Mouse (Mus musculus) neural tube, embryonic 13.5 days (tissue): ENCODE measurements at regions not wholly inside any gene's neighbourhood (a gene's known extent, or its start where the extent isn't known, plus 50 kb on each side); places are given as distances from the start of the nearest gene placed in this dataset.

Experiments used
- ATAC-seq: fragments of 200-750 bp; cut with Nextera tagmentation; 2 replicates; pipeline ENCODE4 v1.8.0; 2017; ENCODE audit warnings: low read depth, mild to moderate bottlenecking, moderate TSS enrichment, moderate library complexity
- H3K27ac ChIP-seq: fragments of 300-500 bp; sonication (generic); replicated peaks from 2 replicates; pipeline ENCODE4 v1.5.1; 2015; ENCODE audit warnings: moderate library complexity, mild to moderate bottlenecking, inconsistent platforms
- H3K27me3 ChIP-seq: fragments of 300-500 bp; sonication (generic); 2 replicates; pipeline ENCODE4 v1.6.1; 2015; ENCODE audit warnings: mild to moderate bottlenecking, inconsistent platforms
- H3K36me3 ChIP-seq: fragments of 300-500 bp; sonication (generic); 2 replicates; pipeline ENCODE4 v1.6.1; 2015; ENCODE audit warnings: mild to moderate bottlenecking, inconsistent platforms
- H3K4me1 ChIP-seq: fragments of 300-500 bp; sonication (generic); replicated peaks from 2 replicates; pipeline ENCODE4 v1.6.1; 2015; ENCODE audit warnings: inconsistent platforms
- H3K4me2 ChIP-seq: fragments of 300-500 bp; sonication (generic); 2 replicates; pipeline ENCODE4 v1.6.1; 2015; ENCODE audit warnings: inconsistent platforms, mild to moderate bottlenecking, moderate library complexity
- H3K4me3 ChIP-seq: fragments of 300-500 bp; sonication (generic); 2 replicates; pipeline ENCODE4 v1.5.1; 2015; ENCODE audit warnings: mild to moderate bottlenecking, inconsistent platforms
- H3K9ac ChIP-seq: fragments of 300-500 bp; sonication (generic); 2 replicates; pipeline ENCODE4 v1.6.1; 2015; ENCODE audit warnings: moderate library complexity, mild to moderate bottlenecking, inconsistent platforms
- H3K9me3 ChIP-seq: fragments of 300-500 bp; sonication (generic); 2 replicates; pipeline ENCODE4 v1.6.1; 2016; ENCODE audit warnings: inconsistent platforms
- WGBS: fragments of 180-500 bp; shearing (Covaris S2); methylation state at CpG from one replicate; pipeline ENCODE4 v1.1.7; 2015; 5-methylcytosine and 5-hydroxymethylcytosine counted together

DNA sequence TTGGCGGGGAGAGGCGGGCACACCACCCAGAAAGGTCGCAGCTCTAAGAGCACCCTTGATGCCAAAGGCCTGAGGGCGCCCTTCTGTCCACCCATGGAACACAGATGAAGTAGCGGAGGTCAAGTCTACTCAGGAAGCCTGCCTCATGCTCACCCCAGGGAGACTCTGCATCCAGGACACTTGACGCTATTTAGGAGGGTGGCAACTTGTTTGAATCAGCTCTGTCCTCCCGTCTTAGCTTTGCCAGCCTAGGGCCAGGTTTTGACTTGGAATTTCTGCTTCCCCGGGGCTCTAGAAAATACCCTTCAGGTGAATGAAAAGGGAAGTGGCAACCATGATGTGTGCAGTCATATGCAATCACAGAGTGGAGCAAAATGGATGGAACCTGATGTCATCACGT lies 389.2 kb upstream of the Tshz3 start:
- no peaks in the 10 kb centered on the region for H3K9me3 ChIP-seq
- ATAC-seq: no peak
- H3K27ac ChIP-seq: no peak overlapping the region
- WGBS: 82% methylated on average over 9 of the region's 9 CpGs
- no peaks in the 10 kb centered on the region for H3K4me1 ChIP-seq
- H3K4me3 ChIP-seq: no peak overlapping the region
- H3K36me3 ChIP-seq: no peaks in the 10 kb centered on the region
- no peaks in the 10 kb centered on the region for H3K27me3 ChIP-seq
- no peak overlapping the region for H3K9ac ChIP-seq
- H3K4me2 ChIP-seq: no peak overlapping the region

DNA sequence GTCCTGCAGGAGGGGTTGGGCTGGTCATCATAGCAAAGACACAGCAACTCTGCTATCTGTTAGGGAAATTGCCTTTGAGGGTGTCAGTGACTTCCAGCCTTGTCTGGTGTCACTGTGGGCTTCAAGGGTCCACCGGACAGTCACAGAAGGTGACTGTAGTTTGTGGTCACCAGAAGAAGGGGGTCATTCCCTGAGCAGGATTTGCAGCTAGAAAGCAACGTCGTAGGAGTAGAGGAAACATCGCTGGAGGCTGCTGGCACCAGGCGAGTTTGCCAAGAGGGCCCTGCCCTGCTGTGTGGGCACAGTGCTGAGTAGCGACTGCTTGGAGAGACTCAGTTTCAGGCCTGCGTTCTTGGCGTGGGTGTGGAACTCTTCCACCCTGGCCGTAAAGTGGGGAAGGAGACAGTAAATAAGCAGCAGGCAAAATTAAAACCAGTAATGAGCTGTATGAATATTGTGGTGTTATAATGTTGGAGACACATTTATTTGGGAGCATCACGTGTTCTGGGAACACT lies 389.8 kb upstream of the Tshz3 start:
- WGBS: 78% methylated on average over 10 of the region's 10 CpGs
- no peak for ATAC-seq

DNA sequence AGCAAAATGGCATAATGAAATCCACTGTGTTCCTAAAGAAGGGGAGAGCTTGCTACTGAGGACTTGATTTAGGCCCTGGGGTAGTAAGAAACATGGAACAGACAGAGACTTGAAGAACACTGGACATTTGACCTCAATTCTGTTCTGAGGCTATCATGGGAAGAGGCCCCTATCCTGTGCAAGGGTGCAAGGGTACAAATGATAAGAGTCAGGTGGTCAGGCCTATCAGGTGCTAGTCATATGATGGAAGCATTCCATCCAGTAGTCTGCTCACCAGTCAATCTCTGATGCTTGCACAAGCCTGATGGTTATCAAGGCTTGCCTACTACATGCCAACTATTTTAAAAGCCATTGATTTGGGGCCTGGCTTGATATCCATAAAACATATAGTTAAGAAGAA lies 420.6 kb upstream of the Tshz3 start:
- no peaks in the 10 kb centered on the region for H3K27me3 ChIP-seq
- no peak for ATAC-seq
- H3K9me3 ChIP-seq: no peaks in the 10 kb centered on the region
- no peak overlapping the region for H3K4me3 ChIP-seq
- H3K27ac ChIP-seq: no peak overlapping the region
- no peak overlapping the region for H3K4me2 ChIP-seq
- H3K9ac ChIP-seq: no peak overlapping the region
- no peaks in the 10 kb centered on the region for H3K4me1 ChIP-seq
- no peaks in the 10 kb centered on the region for H3K36me3 ChIP-seq

More for the DNA sequence above, 389.8 kb upstream of the Tshz3 start:
- no peaks in the 10 kb centered on the region for H3K9me3 ChIP-seq
- H3K4me1 ChIP-seq: no peaks in the 10 kb centered on the region
- H3K36me3 ChIP-seq: no peaks in the 10 kb centered on the region
- no peak overlapping the region for H3K4me2 ChIP-seq
- no peaks in the 10 kb centered on the region for H3K27me3 ChIP-seq
- no peak overlapping the region for H3K9ac ChIP-seq
- H3K4me3 ChIP-seq: no peak overlapping the region
- 0 out of 2 replicates have a peak overlapping the region, but pooled peaks have one; percentile 9 for H3K27ac ChIP-seq

DNA sequence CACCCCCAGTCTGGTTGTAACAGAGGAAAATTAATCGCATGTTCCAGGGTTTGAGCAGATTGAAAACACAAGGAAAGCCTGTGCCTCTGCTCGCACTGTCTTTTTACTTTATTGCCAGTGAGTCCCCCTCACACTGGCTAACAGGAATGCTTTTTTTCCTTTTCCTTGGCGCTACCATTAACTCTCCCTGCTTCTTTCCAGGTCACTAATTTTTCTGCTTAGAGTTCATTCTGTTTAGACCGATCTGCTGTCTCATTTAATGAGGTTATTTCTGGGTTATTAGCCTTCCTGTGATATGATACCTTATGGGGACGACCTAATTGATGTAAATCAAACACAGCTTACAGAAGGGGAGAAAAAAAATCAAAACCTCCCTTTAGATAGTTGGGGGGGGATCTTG lies 429.0 kb upstream of the Tshz3 start:
- peaks cover 13% of the 10 kb centered on the region; the same call in 1 of the 2 replicates for H3K4me1 ChIP-seq
- no peaks in the 10 kb centered on the region for H3K36me3 ChIP-seq
- no peak overlapping the region for H3K9ac ChIP-seq
- H3K27me3 ChIP-seq: no peaks in the 10 kb centered on the region
- no peak overlapping the region for H3K4me2 ChIP-seq
- peak overlapping the region; percentile 46; the same call in 1 of the 2 replicates for H3K27ac ChIP-seq
- 20% methylated on average over 5 of the region's 5 CpGs for WGBS
- H3K9me3 ChIP-seq: no peaks in the 10 kb centered on the region
- H3K4me3 ChIP-seq: no peak overlapping the region
- ATAC-seq: no peak

DNA sequence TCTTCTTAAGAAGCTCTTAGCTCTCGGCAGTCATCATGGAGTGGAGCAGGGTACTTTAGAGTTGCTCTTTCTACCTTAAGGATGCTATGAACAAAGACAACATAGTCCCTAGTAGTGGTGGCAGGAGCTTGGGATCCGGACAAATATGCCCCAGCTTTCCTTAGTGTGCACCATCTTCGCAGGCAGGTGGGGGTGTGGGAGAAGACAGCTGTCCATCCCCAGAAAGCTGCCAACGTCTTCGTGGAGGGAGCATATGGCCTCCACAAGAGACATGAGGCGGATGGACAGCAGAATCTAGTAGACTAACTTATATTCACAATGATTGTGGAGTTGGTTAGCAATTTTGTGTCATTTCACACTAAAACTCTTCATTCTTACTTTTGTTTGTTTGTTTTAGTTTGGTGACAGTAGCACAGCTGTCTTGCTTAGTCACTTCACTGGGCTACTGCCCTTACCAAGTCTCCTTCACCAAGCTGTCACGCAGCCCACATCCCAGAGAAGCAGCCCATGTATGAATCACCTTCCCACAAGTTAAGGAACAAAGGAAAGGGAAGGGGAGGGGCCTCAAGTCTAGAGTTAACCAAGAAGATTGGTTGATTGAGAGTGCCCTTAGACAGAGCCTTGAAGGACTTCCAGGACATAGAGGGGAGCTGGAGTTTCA lies 432.6 kb upstream of the Tshz3 start:
- WGBS: 86% methylated on average over 7 of the region's 7 CpGs
- Histone ChIP-seq H3K36me3 (no peaks in the 10 kb centered on the region), H3K4me3 (no peak overlapping the region), H3K9me3 (no peaks in the 10 kb centered on the region), H3K4me2 (no peak overlapping the region), H3K9ac (no peak overlapping the region), H3K27ac (no peak overlapping the region), H3K27me3 (no peaks in the 10 kb centered on the region), H3K4me1 (peaks cover 13% of the 10 kb centered on the region; the same call in 1 of the 2 replicates)
- no peak for ATAC-seq

DNA sequence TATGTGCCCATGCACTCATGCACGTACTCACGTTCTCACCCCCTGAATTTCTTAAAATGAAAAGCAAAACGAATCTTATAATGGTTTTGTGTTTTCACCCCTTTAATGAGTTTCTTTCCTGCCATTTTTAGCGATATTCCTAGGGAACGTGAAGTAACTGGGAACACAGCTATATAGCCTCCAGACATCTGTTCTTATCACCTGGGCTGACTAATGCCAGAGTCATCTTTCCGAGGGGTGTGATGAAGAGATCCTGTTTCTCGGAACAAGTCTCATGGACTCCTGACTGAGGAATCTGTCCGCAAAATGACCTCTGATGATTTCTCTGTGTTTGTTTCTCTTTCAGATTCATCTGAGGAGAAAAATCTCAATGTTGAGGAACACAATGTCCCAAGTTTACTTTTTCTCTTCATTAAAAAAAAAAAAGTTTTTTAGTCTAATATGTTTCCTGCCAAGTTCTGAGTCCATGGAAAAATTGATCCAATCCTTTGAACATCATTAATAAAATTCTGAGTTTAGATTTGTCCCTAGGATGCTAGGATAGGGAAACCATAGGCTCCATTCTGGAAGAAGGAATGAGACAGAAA lies 435.7 kb upstream of the Tshz3 start:
- no peak overlapping the region for H3K9ac ChIP-seq
- H3K27ac ChIP-seq: no peak overlapping the region
- H3K4me1 ChIP-seq: no peaks in the 10 kb centered on the region; the same call in 1 of the 2 replicates
- no peaks in the 10 kb centered on the region for H3K9me3 ChIP-seq
- H3K27me3 ChIP-seq: no peaks in the 10 kb centered on the region
- H3K4me2 ChIP-seq: no peak overlapping the region
- H3K36me3 ChIP-seq: no peaks in the 10 kb centered on the region
- no peak for ATAC-seq
- 88% methylated on average over 8 of the region's 8 CpGs for WGBS
- H3K4me3 ChIP-seq: no peak overlapping the region

DNA sequence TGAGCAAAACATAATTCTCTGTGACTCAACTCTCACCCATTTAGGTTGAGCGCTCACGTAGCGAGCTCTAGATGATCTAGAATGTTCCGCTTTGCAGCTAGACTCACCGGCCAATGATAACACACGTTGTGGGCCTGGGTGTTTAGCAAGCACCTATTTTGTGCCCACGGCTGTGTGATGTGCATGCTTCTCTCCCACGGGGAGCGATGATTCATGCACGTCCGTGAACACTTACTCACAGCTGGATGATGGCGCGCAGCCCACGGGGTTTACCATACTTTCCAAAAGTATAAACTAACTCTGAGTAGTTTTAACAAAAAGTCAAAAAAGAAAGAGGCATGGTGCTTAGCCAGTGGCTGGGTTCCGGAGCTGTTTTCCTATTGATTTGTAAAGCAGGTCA lies 440.8 kb upstream of the Tshz3 start:
- Histone ChIP-seq H3K27ac (no peak overlapping the region), H3K4me3 (no peak overlapping the region), H3K4me2 (no peak overlapping the region), H3K9ac (no peak overlapping the region), H3K27me3 (no peaks in the 10 kb centered on the region), H3K36me3 (no peaks in the 10 kb centered on the region), H3K4me1 (no peaks in the 10 kb centered on the region), H3K9me3 (no peaks in the 10 kb centered on the region)
- WGBS: 88% methylated on average over 15 of the region's 15 CpGs
- no peak for ATAC-seq

DNA sequence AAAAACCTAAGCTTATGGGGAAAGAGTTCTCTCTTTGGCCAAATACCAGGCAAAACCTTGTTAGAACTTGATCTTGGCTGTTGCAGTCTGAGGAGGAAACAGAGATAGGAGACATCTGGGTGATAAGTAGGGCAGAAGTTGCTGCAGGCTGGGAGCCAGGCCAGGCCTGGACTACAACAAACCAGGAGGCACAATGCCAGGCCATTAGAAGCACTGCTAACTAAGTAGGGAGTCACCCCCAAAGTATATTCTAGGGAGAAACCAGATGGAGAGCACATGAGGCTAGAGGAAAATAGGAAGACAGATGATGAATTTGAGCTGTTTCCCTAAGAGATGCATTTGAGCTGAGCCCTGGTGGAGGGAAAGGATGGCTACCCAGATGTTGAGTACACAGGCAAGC lies 444.6 kb upstream of the Zfp507 start:
- Histone ChIP-seq H3K4me3 (no peak overlapping the region), H3K27ac (no peak overlapping the region), H3K36me3 (no peaks in the 10 kb centered on the region), H3K9me3 (no peaks in the 10 kb centered on the region), H3K27me3 (no peaks in the 10 kb centered on the region), H3K4me1 (peaks cover 10% of the 10 kb centered on the region; the same call in 1 of the 2 replicates), H3K4me2 (no peak overlapping the region), H3K9ac (no peak overlapping the region)
- no peak for ATAC-seq

DNA sequence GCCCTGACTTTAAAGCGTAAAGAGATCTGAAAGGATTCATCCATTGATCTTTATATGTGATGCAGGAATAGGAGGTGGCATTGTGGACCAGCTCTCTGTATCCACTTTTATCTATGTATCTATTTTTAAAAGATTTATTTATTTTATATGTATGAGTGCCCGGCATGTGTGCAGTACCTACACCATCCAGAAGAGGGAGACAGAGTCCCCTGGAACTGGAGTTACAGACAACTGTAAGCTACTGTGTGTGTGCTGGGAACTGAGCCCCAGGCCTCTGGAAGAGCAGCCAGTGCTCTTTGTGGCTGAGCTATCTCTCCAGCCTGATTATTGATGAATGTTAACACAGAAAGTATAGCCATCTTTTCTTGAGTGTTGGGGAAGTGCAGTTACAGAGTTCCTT lies 433.9 kb upstream of the Zfp507 start:
- 98% methylated on average over 2 of the region's 2 CpGs for WGBS
- no peak overlapping the region for H3K9ac ChIP-seq
- H3K4me2 ChIP-seq: no peak overlapping the region
- H3K9me3 ChIP-seq: no peaks in the 10 kb centered on the region
- H3K4me1 ChIP-seq: no peaks in the 10 kb centered on the region
- no peak overlapping the region for H3K27ac ChIP-seq
- H3K4me3 ChIP-seq: no peak overlapping the region
- no peaks in the 10 kb centered on the region for H3K36me3 ChIP-seq
- no peaks in the 10 kb centered on the region for H3K27me3 ChIP-seq
- ATAC-seq: no peak

DNA sequence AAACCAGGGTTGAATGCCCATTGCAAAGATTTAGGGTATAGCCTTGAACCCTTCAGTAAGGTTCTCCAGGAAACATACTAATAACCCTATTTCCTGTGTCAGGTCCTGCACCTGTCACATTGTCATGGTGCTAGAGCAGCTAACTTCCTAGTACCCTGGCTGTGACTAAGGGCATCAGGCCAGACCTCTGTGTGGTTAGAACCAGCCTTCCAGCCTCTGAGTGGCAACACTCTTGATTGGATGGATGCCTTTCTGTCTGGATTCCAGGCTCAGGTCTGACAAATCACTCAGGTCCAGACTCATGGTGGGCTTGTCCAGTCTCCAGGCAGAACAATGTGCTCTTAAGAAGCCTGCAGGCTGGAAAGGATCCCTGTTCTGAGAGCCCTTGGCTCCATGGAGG lies 426.2 kb upstream of the Zfp507 start:
- no peak for ATAC-seq
- Histone ChIP-seq H3K27ac (no peak overlapping the region), H3K4me2 (no peak overlapping the region), H3K4me3 (no peak overlapping the region), H3K27me3 (no peaks in the 10 kb centered on the region), H3K9me3 (no peaks in the 10 kb centered on the region), H3K36me3 (no peaks in the 10 kb centered on the region), H3K9ac (no peak overlapping the region), H3K4me1 (no peaks in the 10 kb centered on the region)

DNA sequence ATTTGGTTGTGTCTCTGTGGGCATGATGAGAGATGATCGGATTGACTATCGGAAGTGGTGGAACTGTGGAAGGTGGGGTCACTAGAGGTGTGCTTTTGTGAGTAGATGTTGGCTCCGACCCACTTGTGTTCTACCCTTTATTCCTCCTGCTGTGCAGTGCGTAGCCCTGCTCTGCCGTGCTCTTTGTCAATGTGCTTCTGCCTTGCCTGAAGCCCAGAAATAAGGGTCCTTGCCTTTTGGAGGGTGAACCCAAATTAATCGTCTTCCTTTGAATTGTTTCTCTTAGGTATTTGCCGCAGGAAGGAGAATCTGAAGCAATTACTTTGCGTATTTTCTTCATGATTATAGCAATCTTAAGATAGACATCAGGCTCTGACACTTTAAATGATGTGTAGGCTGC lies 421.6 kb upstream of the Zfp507 start:
- H3K27ac ChIP-seq: no peak overlapping the region
- H3K4me1 ChIP-seq: no peaks in the 10 kb centered on the region
- H3K27me3 ChIP-seq: no peaks in the 10 kb centered on the region
- H3K4me2 ChIP-seq: no peak overlapping the region
- H3K9ac ChIP-seq: no peak overlapping the region
- no peaks in the 10 kb centered on the region for H3K36me3 ChIP-seq
- 95% methylated on average over 8 of the region's 8 CpGs for WGBS
- H3K9me3 ChIP-seq: no peaks in the 10 kb centered on the region
- H3K4me3 ChIP-seq: no peak overlapping the region
- ATAC-seq: no peak

DNA sequence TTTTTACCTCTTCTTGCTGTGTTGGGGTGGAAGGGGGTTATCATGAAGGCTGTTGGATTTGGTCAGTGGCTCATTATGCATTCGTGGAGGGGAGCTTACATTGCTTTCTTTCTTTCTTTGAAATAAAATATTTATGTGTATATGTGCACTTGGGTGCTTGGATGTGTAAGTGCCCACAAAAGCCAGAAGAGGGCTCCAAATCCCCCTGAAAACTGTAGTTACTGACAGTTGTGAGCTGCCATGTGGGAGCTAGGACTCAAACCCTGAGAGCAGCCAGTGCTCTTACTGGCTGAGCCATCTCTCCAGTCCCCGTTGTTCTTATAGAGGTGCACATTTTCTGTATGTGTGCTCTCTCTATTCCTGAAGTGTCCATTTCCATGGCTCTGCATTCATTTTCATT lies 415.6 kb upstream of the Zfp507 start:
- Histone ChIP-seq H3K9me3 (peaks cover 7% of the 10 kb centered on the region; the same call in 1 of the 2 replicates), H3K27me3 (no peaks in the 10 kb centered on the region), H3K9ac (no peak overlapping the region), H3K36me3 (no peaks in the 10 kb centered on the region), H3K4me1 (no peaks in the 10 kb centered on the region), H3K27ac (no peak overlapping the region), H3K4me3 (no peak overlapping the region), H3K4me2 (no peak overlapping the region)
- 62% methylated on average over 2 of the region's 2 CpGs for whole genome bisulfite sequencing
- no peak for ATAC-seq

DNA sequence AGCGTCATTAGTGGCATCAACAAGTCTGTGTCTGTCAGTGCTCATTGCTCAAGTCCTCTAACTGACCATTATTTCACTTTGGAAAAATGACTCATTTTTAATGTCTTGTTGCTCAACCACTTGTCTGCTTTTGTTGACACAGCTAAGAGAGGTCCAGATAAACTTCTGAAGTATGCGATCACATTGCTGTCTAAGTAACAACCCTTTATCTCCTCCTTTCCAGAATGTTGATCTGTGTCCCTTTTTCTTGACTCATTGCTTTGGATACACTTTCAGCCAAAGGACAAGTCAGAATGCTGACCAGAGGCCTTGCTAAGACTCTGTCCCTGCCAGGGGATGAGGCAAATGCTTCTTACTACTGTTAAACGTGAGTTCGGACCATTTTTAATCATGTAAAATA lies 407.2 kb upstream of the Zfp507 start:
- WGBS: 93% methylated on average over 4 of the region's 4 CpGs
- no peaks in the 10 kb centered on the region for H3K36me3 ChIP-seq
- no peak overlapping the region for H3K9ac ChIP-seq
- no peak overlapping the region for H3K4me3 ChIP-seq
- H3K4me1 ChIP-seq: no peaks in the 10 kb centered on the region
- H3K9me3 ChIP-seq: peaks cover 11% of the 10 kb centered on the region; the same call in 1 of the 2 replicates
- no peak for ATAC-seq
- no peak overlapping the region for H3K4me2 ChIP-seq
- no peaks in the 10 kb centered on the region for H3K27me3 ChIP-seq
- H3K27ac ChIP-seq: no peak overlapping the region
